Mouse (Mus musculus) liver, embryonic 14.5 days (tissue): ENCODE results near the gene Klhl31.

ENCODE experiments used
- CTCF ChIP-seq: IDR thresholded peaks from 2 replicates; pipeline ENCODE4 v1.5.1; 2016; ENCODE audit warnings: antibody characterized with exemption, low read depth, control low read depth
- EP300 ChIP-seq: IDR thresholded peaks from 2 replicates; pipeline ENCODE4 v1.6.1; 2016; ENCODE audit warnings: antibody characterized with exemption, low read depth

GRCm38 (mm10) chr9:77684938-77685337 lies 48.6 kb downstream of the Klhl31 start:
- TF ChIP-seq CTCF (peak; percentile 5; the same call in 1 of the 2 replicates), EP300 (no peak)
